ENCODE assay signal across 8 mouse cellular contexts in the genomic region with DNA sequence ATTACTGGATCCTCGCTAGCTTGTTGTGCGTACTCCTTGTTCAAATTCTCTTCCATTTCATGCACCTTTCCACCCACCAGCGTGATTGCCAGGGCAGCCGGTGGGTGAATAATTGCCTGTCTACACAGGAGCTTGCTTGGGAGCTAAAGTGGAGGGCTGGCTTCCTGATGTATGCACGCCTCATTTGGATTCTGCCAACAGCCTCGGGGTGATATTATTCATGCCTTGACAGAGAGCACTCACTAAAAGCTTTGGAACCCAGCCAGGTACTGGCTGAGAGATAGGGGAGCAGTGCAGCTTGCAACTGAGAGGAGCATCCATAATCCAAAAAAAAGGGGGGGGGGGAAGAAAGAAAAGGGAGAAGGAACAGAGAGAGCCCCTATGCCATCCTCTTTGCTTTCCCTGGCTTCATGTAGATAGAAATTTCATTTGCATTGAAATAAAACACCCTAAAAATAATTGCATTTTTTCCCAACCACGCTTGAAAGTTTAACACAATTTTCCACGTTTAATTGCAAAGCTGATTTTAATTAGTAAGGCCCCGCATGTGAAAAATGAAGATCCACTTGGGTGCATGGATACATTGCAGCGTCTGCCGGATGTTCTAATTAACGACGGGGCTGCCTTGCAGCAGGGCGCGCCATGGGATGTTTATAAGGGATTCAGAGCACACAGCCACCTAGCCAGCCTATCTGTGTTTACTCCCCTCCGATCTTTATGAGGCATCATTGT.
A peak's percentile ranks its signal among the peaks of the same experiment; 100 is the strongest.
DNase-seq lines count a peak whose midpoint lies in the region; ATAC-seq and TF ChIP-seq lines count a peak whose summit lies in the region.

No protein-coding gene starts in this region.

- H3K4me1 ChIP-seq in heart, embryonic 12.5 days (replicated peaks) = peaks cover 9% of the 10 kb centered on the region; the same call in 1 of the 2 replicates
- H3K4me1 ChIP-seq in heart, adult 2 months (ENCODE audit: control insufficient read depth, insufficient read depth, low read length) = no peaks in the 10 kb centered on the region
- H3K4me1 ChIP-seq in neural tube, embryonic 12.5 days = peaks cover 23% of the 10 kb centered on the region

- H3K4me2 ChIP-seq in heart, embryonic 12.5 days = no peak overlapping the region
- peak overlapping the region; percentile 47 for H3K4me2 ChIP-seq in neural tube, embryonic 12.5 days (replicated peaks)

- H3K4me3 ChIP-seq in heart, embryonic 12.5 days = no peak overlapping the region
- no peak overlapping the region for H3K4me3 ChIP-seq in heart, adult 2 months
- no peak overlapping the region for H3K4me3 ChIP-seq in neural tube, embryonic 12.5 days

- H3K79me2 ChIP-seq in heart, adult 2 months (replicated peaks; ENCODE audit: control insufficient read depth, insufficient read depth, low read length) = no peaks in the 10 kb centered on the region

- no peaks in the 10 kb centered on the region for H3K36me3 ChIP-seq in heart, embryonic 12.5 days
- H3K36me3 ChIP-seq in heart, adult 2 months (ENCODE audit: control insufficient read depth, insufficient read depth, low read length) = no peaks in the 10 kb centered on the region
- H3K36me3 ChIP-seq in neural tube, embryonic 12.5 days = no peaks in the 10 kb centered on the region

- 0 out of 2 replicates have a peak, but pooled peaks have one; percentile 22 for ATAC-seq in heart, embryonic 12.5 days (ENCODE audit: insufficient number of reproducible peaks, low FRiP score)
- peak; percentile 93 for ATAC-seq in neural tube, embryonic 12.5 days (ENCODE audit: low FRiP score, low read depth)

- H3K9me3 ChIP-seq in heart, embryonic 12.5 days (replicated peaks) = no peaks in the 10 kb centered on the region
- H3K9me3 ChIP-seq in neural tube, embryonic 12.5 days = no peaks in the 10 kb centered on the region

- H3K9ac ChIP-seq in heart, embryonic 12.5 days = no peak overlapping the region
- H3K9ac ChIP-seq in heart, adult 2 months (ENCODE audit: low read depth, low read length) = no peak overlapping the region
- H3K9ac ChIP-seq in neural tube, embryonic 12.5 days = no peak overlapping the region

- no peak for TF ChIP-seq POLR2A in heart, adult 2 months (IDR thresholded peaks at IDR 0.05; ENCODE audit: insufficient read depth, low read depth, low read length)

- intact Hi-C loops in heart, adult 2 months (cut with DNase I) = no loop called here

- peaks cover 5% of the 10 kb centered on the region; the same call in 1 of the 2 replicates for H3K27me3 ChIP-seq in heart, embryonic 12.5 days (replicated peaks)
- H3K27me3 ChIP-seq in heart, adult 2 months (ENCODE audit: control insufficient read depth, insufficient read depth, low read length) = no peaks in the 10 kb centered on the region
- no peaks in the 10 kb centered on the region for H3K27me3 ChIP-seq in neural tube, embryonic 12.5 days (replicated peaks)

- no peak overlapping the region for H3K27ac ChIP-seq in heart, embryonic 12.5 days (ENCODE audit: poor library complexity, severe bottlenecking)
- H3K27ac ChIP-seq in heart, adult 2 months = no peak overlapping the region
- peak overlapping the region; percentile 58 for H3K27ac ChIP-seq in neural tube, embryonic 12.5 days

- no peak for TF ChIP-seq EP300 in heart, adult 2 months (IDR thresholded peaks at IDR 0.05; ENCODE audit: insufficient read depth, low read depth, low read length)

- 60% methylated on average over 16 of the region's 16 CpGs for WGBS in heart, embryonic 12.5 days
- WGBS in heart, adult 2 months = 57% methylated on average over 16 of the region's 16 CpGs
- WGBS in neural tube, embryonic 12.5 days = 15% methylated on average over 16 of the region's 16 CpGs

- TF ChIP-seq CTCF in heart, adult 2 months (IDR thresholded peaks at IDR 0.05) = no peak

- no peak for DNase-seq in heart, adult 2 months
- DNase-seq in cerebellum, adult 11 months = peak; percentile 22
- DNase-seq in forelimb bud, embryonic 11.5 days (ENCODE audit: low read depth, low spot score) = peak; percentile 62
- peak; percentile 66 to 75 for DNase-seq in layer of hippocampus, postnatal 10 days (ENCODE audit: low spot score in 2 of 2)
- DNase-seq in adipocyte (ENCODE audit: low spot score) = no peak
- DNase-seq in urinary bladder, adult 18-20 months (ENCODE audit: low spot score in 2 of 2) = no peak

Comparison
In these comparisons a context has a peak if more than half of its experiments do, and no peak if none do; other contexts are left out.
1. DNase-seq: peak in cerebellum, adult 11 months (single experiment), forelimb bud, embryonic 11.5 days (single experiment) and layer of hippocampus, postnatal 10 days (2 of 2); none in heart, adult 2 months (0 of 2), adipocyte (single experiment) and urinary bladder, adult 18-20 months (0 of 2).